Mouse (Mus musculus) lung, postnatal 0 days (tissue): Measurements from ENCODE around the gene Medag.

ENCODE experiments used
- CTCF ChIP-seq: IDR thresholded peaks from 2 replicates; pipeline ENCODE4 v1.5.1; 2016; ENCODE audit warnings: antibody characterized with exemption, mild to moderate bottlenecking
- EP300 ChIP-seq: IDR thresholded peaks from 2 replicates; pipeline ENCODE4 v1.6.1; 2016; ENCODE audit warnings: antibody characterized with exemption, mild to moderate bottlenecking, control low read depth

DNA sequence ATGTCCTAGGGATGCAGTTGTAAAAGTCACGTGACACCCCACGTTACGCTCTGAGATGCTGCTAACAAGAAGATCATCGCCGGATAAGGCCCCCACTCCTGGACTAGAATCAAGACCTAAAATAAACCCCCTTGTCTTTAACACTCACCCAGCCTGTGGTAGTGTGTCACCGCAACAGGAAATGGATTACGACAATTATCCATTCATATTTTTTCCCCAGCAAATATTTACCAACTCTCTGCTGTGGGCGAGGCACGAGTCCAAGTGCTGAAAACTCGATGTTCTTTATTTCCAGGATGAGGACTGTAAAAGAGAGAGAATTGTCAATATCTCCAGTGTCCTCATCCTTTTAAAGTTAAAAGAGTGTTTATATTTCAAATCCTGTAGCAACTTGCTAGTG, 9.5 kb upstream of the Medag start:
- TF ChIP-seq CTCF (no peak), EP300 (peak; percentile 53; the same call in 1 of the 2 replicates)
